Mouse (Mus musculus) limb, embryonic 13.5 days (tissue): ENCODE measurements around the gene Patl1. TPM values are rescaled to one million over a fixed set of nuclear protein-coding genes. Genes with fewer than 3 reads are reported as not detected.
"Not testable (repeated sequence)": the region's sequence is repeated elsewhere in the genome, so short reads cannot be mapped to it uniquely, and the experiment has no call there.

Source experiments
- ATAC-seq: fragments of 200-750 bp; cut with Nextera tagmentation; 2 replicates; pipeline ENCODE4 v1.8.0; 2017; ENCODE audit warnings: low read depth, moderate number of reproducible peaks, moderate TSS enrichment; ENCODE audit not compliant: low FRiP score
- H3K27ac ChIP-seq: fragments of 300-500 bp; sonication (generic); 2 replicates; pipeline ENCODE4 v1.5.1; 2015; ENCODE audit warnings: inconsistent platforms, mild to moderate bottlenecking, moderate library complexity
- H3K27me3 ChIP-seq: fragments of 300-500 bp; sonication (generic); 2 replicates; pipeline ENCODE4 v1.6.1; 2015; ENCODE audit warnings: mild to moderate bottlenecking, inconsistent platforms
- H3K36me3 ChIP-seq: fragments of 300-500 bp; sonication (generic); 2 replicates; pipeline ENCODE4 v1.6.1; 2015; ENCODE audit warnings: inconsistent platforms, mild to moderate bottlenecking, moderate library complexity
- H3K4me1 ChIP-seq: fragments of 300-500 bp; sonication (generic); 2 replicates; pipeline ENCODE4 v1.6.1; 2015; ENCODE audit warnings: inconsistent platforms
- H3K4me2 ChIP-seq: fragments of 300-500 bp; sonication (generic); replicated peaks from 2 replicates; pipeline ENCODE4 v1.6.1; 2015; ENCODE audit warnings: inconsistent platforms, mild to moderate bottlenecking, moderate library complexity
- H3K4me3 ChIP-seq: fragments of 300-500 bp; sonication (generic); 2 replicates; pipeline ENCODE4 v1.5.1; 2015; ENCODE audit warnings: moderate library complexity, mild to moderate bottlenecking, inconsistent platforms
- H3K9ac ChIP-seq: fragments of 300-500 bp; sonication (generic); 2 replicates; pipeline ENCODE4 v1.6.1; 2015; ENCODE audit warnings: mild to moderate bottlenecking, inconsistent platforms
- H3K9me3 ChIP-seq: fragments of 300-500 bp; sonication (generic); 2 replicates; pipeline ENCODE4 v1.6.1; 2016; ENCODE audit warnings: inconsistent platforms
- WGBS: fragments of 180-500 bp; shearing (Covaris S2); methylation state at CpG from one replicate; pipeline ENCODE4 v1.1.7; 2015; 5-methylcytosine and 5-hydroxymethylcytosine counted together
- polyA plus RNA-seq: library from polyadenylated mRNA; unstranded; fragments of >200 nt; fragmentation: Nextera tagmentation; extraction: Ambion mirVana; gene quantifications from 2 replicates; pipeline ENCODE4 v1.2.1, GENCODE M21; 2015

The Patl1 gene
- polyA plus RNA-seq, 1 experiment from 2014 or later, result 19.5 TPM

DNA sequence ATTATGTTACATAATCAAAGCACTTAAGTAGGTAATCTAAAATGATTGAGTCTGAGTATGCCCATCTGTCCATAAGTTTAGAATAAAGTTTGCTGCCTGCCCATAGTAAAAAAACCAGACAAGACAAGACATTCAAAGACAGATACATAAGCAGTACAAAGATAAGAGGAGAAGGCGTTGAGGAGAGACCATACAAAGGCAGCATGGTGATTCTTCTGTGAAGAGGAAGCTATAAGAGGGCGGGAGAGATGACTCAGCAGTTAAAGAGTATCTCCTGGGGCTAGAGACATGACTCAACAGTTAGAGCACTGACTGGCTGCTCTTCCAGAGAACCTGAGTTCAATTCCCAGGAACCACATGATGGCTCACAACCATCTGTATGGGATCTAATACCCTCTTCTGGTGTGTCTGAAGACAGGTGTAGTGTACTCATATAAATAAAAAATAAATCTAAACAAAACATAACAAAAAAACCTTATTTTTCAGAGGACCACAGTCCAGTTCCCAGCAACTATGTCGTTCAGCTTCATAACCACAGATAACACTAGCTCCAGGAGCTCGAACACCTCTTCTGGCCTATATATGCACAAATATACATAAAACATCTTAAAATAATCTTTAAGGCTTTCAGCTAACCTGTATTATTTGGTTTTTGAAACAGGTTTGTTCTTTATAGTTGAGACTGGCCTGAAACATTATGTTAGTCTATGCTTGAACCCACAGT lies 16.0 kb downstream of the Patl1 start:
- Histone ChIP-seq H3K9ac (no peak overlapping the region), H3K4me3 (no peak overlapping the region), H3K27ac (no peak overlapping the region), H3K9me3 (no peaks in the 10 kb centered on the region), H3K36me3 (peaks cover 84% of the 10 kb centered on the region), H3K27me3 (no peaks in the 10 kb centered on the region), H3K4me1 (no peaks in the 10 kb centered on the region), H3K4me2 (no peak overlapping the region)
- ATAC-seq, result no peak
- WGBS, result 92% methylated on average over 4 of the region's 4 CpGs

GRCm38 (mm10) chr19:11946460-11946859 lies 34.3 kb downstream of the Patl1 start:
- H3K4me1 ChIP-seq, H3K4me2 ChIP-seq, H3K9me3 ChIP-seq, H3K9ac ChIP-seq, ATAC-seq, H3K27me3 ChIP-seq, H3K27ac ChIP-seq, H3K4me3 ChIP-seq: not testable (repeated sequence)
- 93% methylated on average over 9 of the region's 9 CpGs for WGBS
- H3K36me3 ChIP-seq, result peaks cover 38% of the 10 kb centered on the region

- Histone ChIP-seq H3K27me3 (no peaks in the 10 kb centered on the region), H3K4me1 (0 out of 2 replicates have a peak, but pooled peaks cover 4% of the 10 kb centered on the region), H3K9ac (no peak overlapping the region), H3K27ac (no peak overlapping the region), H3K9me3 (no peaks in the 10 kb centered on the region), H3K4me2 (no peak overlapping the region), H3K4me3 (no peak overlapping the region), H3K36me3 (peaks cover 11% of the 10 kb centered on the region)
- ATAC-seq, result no peak
- WGBS, result 58% methylated on average over 1 of the region's 1 CpGs
These were observed 37.7 kb downstream of the Patl1 start for GRCm38 (mm10) chr19:11949878-11950277.

GRCm38 (mm10) chr19:11950747-11951146 lies 38.5 kb downstream of the Patl1 start:
- no peak for ATAC-seq
- no peaks in the 10 kb centered on the region for H3K27me3 ChIP-seq
- no peak overlapping the region for H3K4me3 ChIP-seq
- H3K4me1 ChIP-seq, result 0 out of 2 replicates have a peak, but pooled peaks cover 4% of the 10 kb centered on the region
- no peak overlapping the region for H3K27ac ChIP-seq
- no peak overlapping the region for H3K9ac ChIP-seq
- no peak overlapping the region for H3K4me2 ChIP-seq
- WGBS, result 57% methylated on average over 7 of the region's 7 CpGs
- H3K36me3 ChIP-seq, result peaks cover 2% of the 10 kb centered on the region
- no peaks in the 10 kb centered on the region for H3K9me3 ChIP-seq

DNA sequence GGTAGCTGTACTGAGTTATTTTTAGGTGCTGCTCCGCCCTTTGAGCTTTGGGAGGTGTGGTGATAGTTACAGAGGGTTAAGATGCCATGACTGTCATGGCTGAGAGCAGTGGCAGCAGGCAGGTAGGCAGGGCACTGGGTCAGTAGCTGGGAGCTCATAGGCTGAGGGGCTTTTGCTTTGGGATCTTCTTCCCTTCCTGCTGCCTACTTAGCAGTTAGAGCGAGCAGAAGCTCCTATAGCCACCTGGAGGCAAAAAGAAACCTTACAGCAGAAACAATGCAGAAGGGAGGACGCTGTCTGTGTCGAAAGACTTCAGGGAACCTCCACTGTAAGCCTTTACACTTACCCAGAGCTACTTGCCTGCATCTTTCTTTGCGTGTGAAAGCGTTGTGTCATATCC lies 42.0 kb downstream of the Patl1 start:
- H3K27ac ChIP-seq, result no peak overlapping the region
- H3K36me3 ChIP-seq, result no peaks in the 10 kb centered on the region
- H3K27me3 ChIP-seq, result no peaks in the 10 kb centered on the region
- WGBS, result 41% methylated on average over 6 of the region's 6 CpGs
- no peak for ATAC-seq
- no peaks in the 10 kb centered on the region for H3K9me3 ChIP-seq
- H3K4me3 ChIP-seq, result no peak overlapping the region
- 0 out of 2 replicates have a peak, but pooled peaks cover 4% of the 10 kb centered on the region for H3K4me1 ChIP-seq
- no peak overlapping the region for H3K9ac ChIP-seq
- H3K4me2 ChIP-seq, result no peak overlapping the region

GRCm38 (mm10) chr19:11956636-11957035 lies 44.4 kb downstream of the Patl1 start:
- 68% methylated on average over 5 of the region's 5 CpGs for WGBS
- Histone ChIP-seq H3K4me2 (no peak overlapping the region), H3K9me3 (no peaks in the 10 kb centered on the region), H3K4me3 (no peak overlapping the region), H3K27ac (no peak overlapping the region), H3K36me3 (no peaks in the 10 kb centered on the region), H3K27me3 (no peaks in the 10 kb centered on the region), H3K9ac (no peak overlapping the region), H3K4me1 (no peaks in the 10 kb centered on the region)
- ATAC-seq, result no peak

DNA sequence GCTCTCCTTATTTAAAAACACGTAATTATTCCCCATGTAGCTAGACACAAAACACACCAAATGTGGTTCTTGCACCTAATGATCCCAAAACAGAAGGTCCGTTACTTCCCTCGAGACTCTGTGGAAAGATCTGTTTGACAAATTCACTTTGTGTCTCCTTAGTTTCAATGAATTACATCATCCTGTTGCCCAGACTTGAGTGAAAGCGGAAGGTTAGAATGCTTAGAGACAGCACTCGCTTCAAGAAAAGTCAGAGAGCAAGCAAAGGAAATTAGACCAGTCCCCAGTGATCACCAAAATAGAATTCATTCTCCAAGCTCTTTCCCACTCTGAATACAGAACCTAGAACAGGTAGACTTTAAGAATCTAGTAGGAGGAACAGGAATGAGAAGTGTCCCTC lies 45.2 kb downstream of the Patl1 start:
- no peaks in the 10 kb centered on the region for H3K4me1 ChIP-seq
- no peak overlapping the region for H3K9ac ChIP-seq
- H3K27me3 ChIP-seq, result no peaks in the 10 kb centered on the region
- 87% methylated on average over 5 of the region's 5 CpGs for WGBS
- no peak overlapping the region for H3K4me3 ChIP-seq
- H3K4me2 ChIP-seq, result no peak overlapping the region
- H3K9me3 ChIP-seq, result no peaks in the 10 kb centered on the region
- ATAC-seq, result no peak
- no peak overlapping the region for H3K27ac ChIP-seq
- H3K36me3 ChIP-seq, result no peaks in the 10 kb centered on the region

DNA sequence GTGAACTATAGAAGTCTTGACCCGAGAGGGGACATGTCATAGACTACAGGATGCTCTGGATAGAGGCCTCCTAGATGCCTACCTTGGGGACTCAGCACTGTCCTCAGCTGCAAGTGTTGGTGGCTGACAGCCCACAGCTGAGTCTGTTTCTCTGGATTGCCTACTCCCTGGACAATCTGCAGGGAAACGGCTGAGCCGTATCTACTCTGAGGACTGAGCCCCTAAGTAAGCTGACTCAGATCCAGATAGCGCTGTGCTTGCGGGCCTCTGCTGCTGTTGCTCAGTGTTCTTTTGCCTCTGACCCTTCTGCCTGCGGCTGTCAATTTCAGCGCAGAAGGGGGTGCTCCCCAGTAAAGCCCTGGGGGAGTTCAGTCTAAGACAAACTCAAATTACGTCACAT lies 45.6 kb downstream of the Patl1 start:
- no peak overlapping the region for H3K9ac ChIP-seq

GRCm38 (mm10) chr19:11964266-11964665 lies 52.1 kb downstream of the Patl1 start:
- Histone ChIP-seq H3K27me3 (no peaks in the 10 kb centered on the region), H3K9ac (no peak overlapping the region), H3K36me3 (no peaks in the 10 kb centered on the region; the same call in 1 of the 2 replicates), H3K4me1 (peaks cover 22% of the 10 kb centered on the region), H3K4me3 (no peak overlapping the region), H3K4me2 (peak overlapping the region; percentile 64), H3K27ac (no peak overlapping the region), H3K9me3 (no peaks in the 10 kb centered on the region)
- no peak for ATAC-seq
- 100% methylated on average over 1 of the region's 1 CpGs for whole genome bisulfite sequencing

More for the DNA sequence above, 45.6 kb downstream of the Patl1 start:
- Histone ChIP-seq H3K27ac (no peak overlapping the region), H3K4me1 (no peaks in the 10 kb centered on the region), H3K4me2 (no peak overlapping the region), H3K36me3 (no peaks in the 10 kb centered on the region), H3K4me3 (no peak overlapping the region), H3K27me3 (no peaks in the 10 kb centered on the region), H3K9me3 (no peaks in the 10 kb centered on the region)
- WGBS, result 81% methylated on average over 8 of the region's 8 CpGs
- no peak for ATAC-seq

GRCm38 (mm10) chr19:11965023-11965942 lies 53.1 kb downstream of the Patl1 start, which contains the start of gene Osbp:
Osbp (plus strand) TSS chr19:11965941.
- H3K36me3 ChIP-seq, result no peaks in the 10 kb centered on the region; the same call in 1 of the 2 replicates
- WGBS, result under 1% methylated on average over 55 of the region's 59 CpGs
- H3K27ac ChIP-seq, result peak within 1 kb of the TSS; percentile 69
- H3K4me1 ChIP-seq, result peaks cover 31% of the 10 kb centered on the region
- H3K4me3 ChIP-seq, result peak within 1 kb of the TSS; percentile 85
- H3K9ac ChIP-seq, result peak within 1 kb of the TSS; percentile 86
- H3K27me3 ChIP-seq, result no peaks in the 10 kb centered on the region
- H3K4me2 ChIP-seq, result peak within 1 kb of the TSS; percentile 88
- no peaks in the 10 kb centered on the region for H3K9me3 ChIP-seq
- ATAC-seq, result peak; percentile 98

- H3K4me1 ChIP-seq, result peaks cover 32% of the 10 kb centered on the region
- H3K36me3 ChIP-seq, result peaks cover 7% of the 10 kb centered on the region
- under 1% methylated on average over 18 of the region's 18 CpGs for WGBS
- H3K9ac ChIP-seq, result peak overlapping the region; percentile 86
- peak overlapping the region; percentile 85 for H3K4me3 ChIP-seq
- no peak for ATAC-seq
- H3K27me3 ChIP-seq, result no peaks in the 10 kb centered on the region
- no peak overlapping the region for H3K27ac ChIP-seq
- peak overlapping the region; percentile 88 for H3K4me2 ChIP-seq
- no peaks in the 10 kb centered on the region for H3K9me3 ChIP-seq
These were observed 54.0 kb downstream of the Patl1 start for GRCm38 (mm10) chr19:11966201-11966636.
